Mouse (Mus musculus) spleen, adult 2 months (tissue): Measurements from ENCODE around the gene Olfr340.

Source experiments
- CTCF ChIP-seq: fragments of 200-500 bp; IDR thresholded peaks from 2 replicates; pipeline ENCODE4 v1.5.1; 2011; ENCODE audit warnings: mild to moderate bottlenecking, inconsistent platforms; ENCODE audit not compliant: insufficient read depth, insufficient read length, insufficient replicate concordance; ENCODE audit errors: extremely low read depth
- POLR2A ChIP-seq: fragments of 200-500 bp; IDR thresholded peaks from 2 replicates; pipeline ENCODE4 v1.6.1; 2011; ENCODE audit warnings: low read depth, low read length, inconsistent platforms

DNA sequence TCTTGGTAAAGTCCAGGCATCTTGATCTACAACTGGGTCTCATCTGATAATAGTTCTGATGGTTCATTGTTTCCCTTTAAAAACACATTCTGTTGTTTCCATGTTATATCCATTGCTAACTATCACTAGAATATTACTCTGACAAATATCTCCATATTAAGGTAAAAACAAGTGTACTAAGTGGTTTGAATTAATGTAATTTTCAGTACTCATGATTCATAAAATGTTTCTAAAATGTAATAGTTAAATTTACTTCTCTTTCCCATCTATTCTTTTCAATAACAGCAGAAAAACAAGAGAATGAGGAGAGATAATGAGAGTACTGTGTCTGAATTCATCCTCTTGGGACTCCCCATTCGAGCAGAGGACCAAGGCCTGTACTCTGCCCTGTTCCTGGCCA, at the start of gene Olfr340:
- TF ChIP-seq CTCF, result no peak
- no peak for TF ChIP-seq POLR2A
